Mouse (Mus musculus): ENCODE measurements around the gene Ttc38.
A peak's percentile ranks its signal among the peaks of the same experiment; 100 is the strongest.
"Not testable (repeated sequence)": the region's sequence is repeated elsewhere in the genome, so short reads cannot be mapped to it uniquely, and the experiment has no call there.

The Ttc38 gene

GRCm38 (mm10) chr15:85822011-85822359, 10.1 kb upstream of the Ttc38 start:
- DNase-seq (ENCODE audit: low read depth) = peak; percentile 12

- no peak for DNase-seq (ENCODE audit: low read depth)
Observed at GRCm38 (mm10) chr15:85826676-85827075, 5.4 kb upstream of the Ttc38 start.

- no peak for DNase-seq (ENCODE audit: low read depth)
Observed at GRCm38 (mm10) chr15:85828071-85828470, 4.0 kb upstream of the Ttc38 start.

GRCm38 (mm10) chr15:85829470-85829869, 2.6 kb upstream of the Ttc38 start:
- DNase-seq (ENCODE audit: low read depth) = no peak

- no peak for DNase-seq (ENCODE audit: low read depth)
Observed at GRCm38 (mm10) chr15:85832599-85832998, 493 bp downstream of the Ttc38 start.

- peak; percentile 42 for DNase-seq (ENCODE audit: low read depth)
Observed at GRCm38 (mm10) chr15:85835335-85835734, 3.2 kb downstream of the Ttc38 start.

GRCm38 (mm10) chr15:85836887-85837286, 4.8 kb downstream of the Ttc38 start:
- no peak for DNase-seq (ENCODE audit: low read depth)

GRCm38 (mm10) chr15:85840983-85841382, 8.9 kb downstream of the Ttc38 start:
- peak; percentile 56 for DNase-seq (ENCODE audit: low read depth)

- DNase-seq (ENCODE audit: low read depth) = no peak
Observed at GRCm38 (mm10) chr15:85841796-85842360, 9.8 kb downstream of the Ttc38 start.

- DNase-seq (ENCODE audit: low read depth) = no peak
Observed at GRCm38 (mm10) chr15:85845071-85845470, 13.0 kb downstream of the Ttc38 start.

GRCm38 (mm10) chr15:85851656-85852392, 19.7 kb downstream of the Ttc38 start:
- peak; percentile 21 for DNase-seq (ENCODE audit: low read depth)

GRCm38 (mm10) chr15:85858980-85859489, 26.9 kb downstream of the Ttc38 start:
- DNase-seq (ENCODE audit: low read depth) = no peak

- peak; percentile 96 for DNase-seq (ENCODE audit: low read depth)
Observed at GRCm38 (mm10) chr15:85859490-85860031, 27.5 kb downstream of the Ttc38 start, which contains the start of gene Gtse1. Gene Gtse1 (plus strand): TSS chr15:85859745.

- not testable (repeated sequence) for DNase-seq (ENCODE audit: low read depth)
Observed at GRCm38 (mm10) chr15:85865913-85866312, 33.8 kb downstream of the Ttc38 start.

- peak; percentile 84 for DNase-seq (ENCODE audit: low read depth)
Observed at GRCm38 (mm10) chr15:85867696-85868095, 35.6 kb downstream of the Ttc38 start.

GRCm38 (mm10) chr15:85877336-85877735, 45.2 kb downstream of the Ttc38 start:
- no peak for DNase-seq (ENCODE audit: low read depth)

GRCm38 (mm10) chr15:85878848-85879497, 46.9 kb downstream of the Ttc38 start, which contains the start of gene Trmu:
Gene Trmu (plus strand): TSS chr15:85879312.
- DNase-seq (ENCODE audit: low read depth) = peak; percentile 93

GRCm38 (mm10) chr15:85879498-85879895, 47.4 kb downstream of the Ttc38 start:
- no peak for DNase-seq (ENCODE audit: low read depth)

GRCm38 (mm10) chr15:85885606-85886005, 53.5 kb downstream of the Ttc38 start:
- DNase-seq (ENCODE audit: low read depth) = no peak

GRCm38 (mm10) chr15:85889235-85889634, 57.1 kb downstream of the Ttc38 start:
- DNase-seq (ENCODE audit: low read depth) = no peak

- no peak for DNase-seq (ENCODE audit: low read depth)
Observed at GRCm38 (mm10) chr15:85891971-85892370, 59.9 kb downstream of the Ttc38 start.

- no peak for DNase-seq (ENCODE audit: low read depth)
Observed at GRCm38 (mm10) chr15:85892498-85893118, 60.5 kb downstream of the Ttc38 start.
